ENCODE assay signal across 27 mouse cellular contexts in genomic region chr2:50538068-50538467, GRCm38 (mm10).
A peak's percentile ranks its signal among the peaks of the same experiment; 100 is the strongest.
DNase-seq lines count a peak whose midpoint lies in the region; ATAC-seq and TF ChIP-seq lines count a peak whose summit lies in the region.
"Had no signal": no experiment of that assay in that cellular context is flagged by ENCODE, and none has a peak within 500 bp of the region (broad histone marks: within the 10 kb centered on the region; RNA-seq: fewer than 3 reads in every experiment).

No protein-coding gene starts in this region.

- H3K79me2 ChIP-seq in MEL (ENCODE audit: control insufficient read depth, insufficient read depth, low read length, poor library complexity) = no peaks in the 10 kb centered on the region
- H3K79me2 ChIP-seq in myocyte (ENCODE audit: control insufficient read depth, insufficient read depth) = no peaks in the 10 kb centered on the region

- ATAC-seq in limb, embryonic 14.5 days (ENCODE audit: low FRiP score, low read depth) = no peak
- ATAC-seq in neural tube, embryonic 13.5 days (ENCODE audit: low read depth) = no peak
- no peak for ATAC-seq in neural tube, embryonic 15.5 days (ENCODE audit: low FRiP score)
- ATAC-seq: CD4-positive, CD25-positive, alpha-beta regulatory T cell, adult 4 months; forebrain, embryonic 13.5 days; forebrain, embryonic 15.5 days; forebrain, postnatal 0 days had no signal

- no peaks in the 10 kb centered on the region for H3K9me3 ChIP-seq in limb, embryonic 14.5 days (ENCODE audit: control insufficient read depth, low read length)
- H3K9me3 ChIP-seq in limb, embryonic 10.5 days (replicated peaks) = no peaks in the 10 kb centered on the region
- H3K9me3 ChIP-seq in neural tube, embryonic 13.5 days = no peaks in the 10 kb centered on the region
- H3K9me3 ChIP-seq in neural tube, embryonic 15.5 days (replicated peaks) = no peaks in the 10 kb centered on the region
- H3K9me3 ChIP-seq in MEL (replicated peaks; ENCODE audit: insufficient read depth, low read length) = no peaks in the 10 kb centered on the region
- no peaks in the 10 kb centered on the region for H3K9me3 ChIP-seq in hindbrain, embryonic 10.5 days
- H3K9me3 ChIP-seq: embryonic facial prominence, embryonic 13.5 days; embryonic facial prominence, embryonic 15.5 days; forebrain, embryonic 13.5 days; forebrain, embryonic 15.5 days; G1E had no signal

- no peak overlapping the region for H3ac ChIP-seq in myocyte (ENCODE audit: control insufficient read depth, insufficient read length)

- no peak for TF ChIP-seq RAD21 in MEL (IDR thresholded peaks at IDR 0.05; ENCODE audit: low read depth, low read length)

- no peak for TF ChIP-seq CTCF in MEL (IDR thresholded peaks at IDR 0.05 in 2 of 3, conservative IDR thresholded peaks at IDR 0.05 in 1 of 3; ENCODE audit: control insufficient read depth in 1 of 3, insufficient read depth in 1 of 3, low read depth in 2 of 3, low read length in 3 of 3, poor library complexity in 1 of 3, severe bottlenecking in 1 of 3)

- no peaks in the 10 kb centered on the region for H3K27me3 ChIP-seq in limb, embryonic 14.5 days (ENCODE audit: control insufficient read depth, insufficient read depth, low read length)
- no peaks in the 10 kb centered on the region for H3K27me3 ChIP-seq in limb, embryonic 10.5 days (ENCODE audit: low read depth, poor library complexity, severe bottlenecking)
- no peaks in the 10 kb centered on the region for H3K27me3 ChIP-seq in neural tube, embryonic 13.5 days
- H3K27me3 ChIP-seq in neural tube, embryonic 15.5 days (replicated peaks) = no peaks in the 10 kb centered on the region
- H3K27me3 ChIP-seq in MEL (ENCODE audit: control insufficient read depth in 1 of 2, insufficient read depth in 2 of 2, low read length in 2 of 2) (no peaks in the 10 kb centered on the region), myocyte (ENCODE audit: control insufficient read depth, insufficient read depth, insufficient read length) (no peaks in the 10 kb centered on the region)
- no peaks in the 10 kb centered on the region for H3K27me3 ChIP-seq in hindbrain, embryonic 10.5 days (ENCODE audit: insufficient read depth, poor library complexity, severe bottlenecking)
- H3K27me3 ChIP-seq: CH12.LX; embryonic facial prominence, embryonic 13.5 days; embryonic facial prominence, embryonic 15.5 days; forebrain, embryonic 13.5 days; forebrain, embryonic 15.5 days had no signal

- TF ChIP-seq EP300 in MEL (IDR thresholded peaks at IDR 0.05; ENCODE audit: low read depth in 1 of 2, low read length in 2 of 2) = no peak

- WGBS in limb, embryonic 14.5 days = 15% methylated on average over 5 of the region's 5 CpGs
- 57% methylated on average over 5 of the region's 5 CpGs for WGBS in limb, embryonic 10.5 days
- 46% methylated on average over 5 of the region's 5 CpGs for WGBS in neural tube, embryonic 13.5 days
- WGBS in neural tube, embryonic 15.5 days = 21% methylated on average over 5 of the region's 5 CpGs
- WGBS in hindbrain, embryonic 10.5 days = 90% methylated on average over 5 of the region's 5 CpGs

- no peaks in the 10 kb centered on the region for H3K36me3 ChIP-seq in limb, embryonic 14.5 days (ENCODE audit: control insufficient read depth, insufficient read depth, low read length)
- H3K36me3 ChIP-seq in limb, embryonic 10.5 days = no peaks in the 10 kb centered on the region
- H3K36me3 ChIP-seq in neural tube, embryonic 13.5 days = no peaks in the 10 kb centered on the region
- H3K36me3 ChIP-seq in neural tube, embryonic 15.5 days = no peaks in the 10 kb centered on the region
- H3K36me3 ChIP-seq in MEL (ENCODE audit: control insufficient read depth in 1 of 2, insufficient read depth in 2 of 2, low read length in 2 of 2) (peaks cover 0 to 36% of the 10 kb centered on the region in 2 experiments; a peak in 2 of 4 replicates), myocyte (ENCODE audit: control insufficient read depth, insufficient read depth) (no peaks in the 10 kb centered on the region)
- H3K36me3 ChIP-seq in hindbrain, embryonic 10.5 days = no peaks in the 10 kb centered on the region
- H3K36me3 ChIP-seq: embryonic facial prominence, embryonic 13.5 days; embryonic facial prominence, embryonic 15.5 days; forebrain, embryonic 15.5 days; G1E had no signal

- DNase-seq in limb, embryonic 14.5 days (ENCODE audit: low spot score) = peak; percentile 70
- DNase-seq in limb, embryonic 10.5 days (ENCODE audit: low spot score) = no peak
- no peak for DNase-seq in MEL (ENCODE audit: low read depth, low spot score)
- no peak for DNase-seq in hindbrain, embryonic 10.5 days (ENCODE audit: low spot score)
- DNase-seq in layer of hippocampus, postnatal 10 days (ENCODE audit: low spot score in 2 of 2) = no peak
- DNase-seq: adrenal gland, adult 2 months; adrenal gland, postnatal 10 days; adrenal gland, postnatal 25 days; cerebellum, adult 11 months; cerebellum, adult 18-20 months; cerebellum, adult 8-10 months; cerebellum, adult 9-11 months; cerebellum, postnatal 14 days; cerebellum, postnatal 36 days; embryo, embryonic 11 days; forebrain, postnatal 0 days had no signal

- no peak overlapping the region for H3K27ac ChIP-seq in limb, embryonic 14.5 days (replicated peaks; ENCODE audit: low read depth, low read length)
- H3K27ac ChIP-seq in limb, embryonic 10.5 days = no peak overlapping the region
- H3K27ac ChIP-seq in neural tube, embryonic 13.5 days (replicated peaks) = peak overlapping the region; percentile 39; the same call in 1 of the 2 replicates
- no peak overlapping the region for H3K27ac ChIP-seq in neural tube, embryonic 15.5 days (replicated peaks)
- H3K27ac ChIP-seq in MEL (ENCODE audit: control insufficient read depth, low read depth, low read length) = no peak overlapping the region
- H3K27ac ChIP-seq in hindbrain, embryonic 10.5 days = no peak overlapping the region
- H3K27ac ChIP-seq: embryonic facial prominence, embryonic 13.5 days; embryonic facial prominence, embryonic 15.5 days; forebrain, embryonic 13.5 days; forebrain, embryonic 15.5 days had no signal

- H3K4me1 ChIP-seq in limb, embryonic 14.5 days (ENCODE audit: control insufficient read depth, insufficient read depth, low read length) = peaks cover 11% of the 10 kb centered on the region
- H3K4me1 ChIP-seq in limb, embryonic 10.5 days = peaks cover 11% of the 10 kb centered on the region; the same call in 1 of the 2 replicates
- H3K4me1 ChIP-seq in neural tube, embryonic 13.5 days (replicated peaks) = 0 out of 2 replicates have a peak, but pooled peaks cover 9% of the 10 kb centered on the region
- H3K4me1 ChIP-seq in neural tube, embryonic 15.5 days = no peaks in the 10 kb centered on the region
- peaks cover 15 to 17% of the 10 kb centered on the region in 2 experiments for H3K4me1 ChIP-seq in MEL (ENCODE audit: control insufficient read depth in 1 of 2, insufficient read depth in 2 of 2, low read length in 2 of 2)
- H3K4me1 ChIP-seq in hindbrain, embryonic 10.5 days (replicated peaks) = no peaks in the 10 kb centered on the region
- H3K4me1 ChIP-seq: embryonic facial prominence, embryonic 15.5 days; forebrain, embryonic 13.5 days; forebrain, embryonic 15.5 days had no signal

- TF ChIP-seq POLR2A in limb, embryonic 14.5 days (IDR thresholded peaks at IDR 0.05; ENCODE audit: borderline replicate concordance, extremely low read depth, insufficient read depth, insufficient read length) = no peak
- no peak for TF ChIP-seq POLR2A in MEL (IDR thresholded peaks at IDR 0.05; ENCODE audit: control insufficient read depth in 1 of 2, insufficient read depth in 1 of 2, low read depth in 1 of 2, low read length in 2 of 2, poor library complexity in 1 of 2)
- TF ChIP-seq POLR2A in myocyte (IDR thresholded peaks at IDR 0.05; ENCODE audit: insufficient read length, low read depth) = no peak

- no peak overlapping the region for H3K4me2 ChIP-seq in limb, embryonic 14.5 days (replicated peaks; ENCODE audit: low read depth, low read length, severe bottlenecking)
- H3K4me2 ChIP-seq in neural tube, embryonic 13.5 days = no peak overlapping the region
- H3K4me2 ChIP-seq in neural tube, embryonic 15.5 days = no peak overlapping the region
- H3K4me2 ChIP-seq in myocyte (ENCODE audit: low read depth) = peak overlapping the region; percentile 41
- H3K4me2 ChIP-seq: embryonic facial prominence, embryonic 13.5 days; embryonic facial prominence, embryonic 15.5 days; forebrain, embryonic 13.5 days; forebrain, embryonic 15.5 days had no signal

- no peak overlapping the region for H3K4me3 ChIP-seq in limb, embryonic 14.5 days (replicated peaks; ENCODE audit: low read length)
- no peak overlapping the region for H3K4me3 ChIP-seq in limb, embryonic 10.5 days
- no peak overlapping the region for H3K4me3 ChIP-seq in neural tube, embryonic 13.5 days
- H3K4me3 ChIP-seq in neural tube, embryonic 15.5 days (replicated peaks) = no peak overlapping the region
- no peak overlapping the region for H3K4me3 ChIP-seq in MEL (ENCODE audit: control insufficient read depth in 1 of 2, insufficient read depth in 1 of 2, low read depth in 2 of 2, low read length in 2 of 2)
- H3K4me3 ChIP-seq in myocyte = no peak overlapping the region
- no peak overlapping the region for H3K4me3 ChIP-seq in hindbrain, embryonic 10.5 days
- H3K4me3 ChIP-seq: embryonic facial prominence, embryonic 13.5 days; embryonic facial prominence, embryonic 15.5 days; erythroblast, embryonic 14.5 days; forebrain, embryonic 13.5 days; forebrain, embryonic 15.5 days had no signal

- H3K9ac ChIP-seq in limb, embryonic 14.5 days (ENCODE audit: low read depth, low read length, severe bottlenecking) = no peak overlapping the region
- H3K9ac ChIP-seq in neural tube, embryonic 13.5 days = no peak overlapping the region
- no peak overlapping the region for H3K9ac ChIP-seq in neural tube, embryonic 15.5 days (replicated peaks)
- no peak overlapping the region for H3K9ac ChIP-seq in MEL (ENCODE audit: control insufficient read depth, low read depth, low read length, poor library complexity, severe bottlenecking)
- H3K9ac ChIP-seq: embryonic facial prominence, embryonic 13.5 days; embryonic facial prominence, embryonic 15.5 days; forebrain, embryonic 13.5 days; forebrain, embryonic 15.5 days; forebrain, postnatal 0 days had no signal

TF ChIP-seq in MEL, 35 proteins besides CTCF, POLR2A, EP300 and RAD21:
- TF ChIP-seq ZNF384 (IDR thresholded peaks at IDR 0.05; ENCODE audit: low read depth, low read length) = peak; percentile 58
- no peak for TF ChIP-seq JUND (IDR thresholded peaks at IDR 0.05; ENCODE audit: low read depth, low read length)

TF ChIP-seq in myocyte, 11 proteins besides CTCF, POLR2A, EP300 and RAD21 (continues in another document):
- no peak for TF ChIP-seq REST (IDR thresholded peaks at IDR 0.05; ENCODE audit: insufficient read depth, insufficient read length)
- TF ChIP-seq POLR2AphosphoS2 (IDR thresholded peaks at IDR 0.05; ENCODE audit: insufficient read length, low read depth) = no peak
- TF ChIP-seq USF1 (IDR thresholded peaks at IDR 0.05; ENCODE audit: low read depth) = no peak
- TF ChIP-seq TCF3 (IDR thresholded peaks at IDR 0.05; ENCODE audit: insufficient read length, low read depth) = no peak
- no peak for TF ChIP-seq MYOG (IDR thresholded peaks at IDR 0.05; ENCODE audit: control insufficient read depth in 1 of 3, insufficient read depth in 1 of 3, insufficient read length in 2 of 3, low read depth in 2 of 3)
- no peak for TF ChIP-seq CEBPB (IDR thresholded peaks at IDR 0.05; ENCODE audit: insufficient read depth, poor library complexity, severe bottlenecking)
- TF ChIP-seq TCF12 (IDR thresholded peaks at IDR 0.05; ENCODE audit: insufficient read depth, poor library complexity, severe bottlenecking) = no peak
